Mouse (Mus musculus) MEL (cell line): ENCODE measurements around the gene Alas2. TPM values are rescaled to one million over a fixed set of nuclear protein-coding genes. Genes with fewer than 3 reads are reported as not detected.

Experiments
- DNase-seq: peaks from one replicate; pipeline ENCODE4 v3.0.0; 2011; ENCODE audit warnings: low read depth, low spot score
- H3K27ac ChIP-seq: 2 replicates; pipeline ENCODE4 v1.5.1; 2012; ENCODE audit warnings: low read depth, mild to moderate bottlenecking, control low read depth, low read length, moderate library complexity; ENCODE audit not compliant: control insufficient read depth
- H3K27me3 ChIP-seq, 2 experiments: fragments of 150-350 bp in 1 of 2; sonication (generic) in 1 of 2; 2 replicates each; pipeline ENCODE4 v1.6.1; 2012; ENCODE audit warnings: low read length in 2 of 2, mild to moderate bottlenecking in 2 of 2, improper control_type of control experiment in 1 of 2, moderate library complexity in 1 of 2; ENCODE audit not compliant: insufficient read depth in 2 of 2, control insufficient read depth in 1 of 2
- H3K36me3 ChIP-seq, 2 experiments: 2 replicates each; pipeline ENCODE4 v1.6.1; 2012 to 2014; ENCODE audit warnings: low read length in 2 of 2, improper control_type of control experiment in 1 of 2, inconsistent platforms in 1 of 2, mild to moderate bottlenecking in 1 of 2; ENCODE audit not compliant: insufficient read depth in 2 of 2, control insufficient read depth in 1 of 2
- H3K4me1 ChIP-seq, 2 experiments: fragments of 150-350 bp in 1 of 2; sonication (generic) in 1 of 2; 2 replicates each; pipeline ENCODE4 v1.6.1; 2012; ENCODE audit warnings: low read length in 2 of 2, improper control_type of control experiment in 1 of 2, mild to moderate bottlenecking in 1 of 2; ENCODE audit not compliant: insufficient read depth in 2 of 2, control insufficient read depth in 1 of 2
- H3K4me3 ChIP-seq, 2 experiments: fragments of 150-350 bp in 1 of 2; sonication (generic) in 1 of 2; 2 replicates each; pipeline ENCODE4 v1.5.1; 2012; ENCODE audit warnings: low read depth in 2 of 2, low read length in 2 of 2, mild to moderate bottlenecking in 2 of 2, moderate library complexity in 2 of 2, control low read depth in 1 of 2, improper control_type of control experiment in 1 of 2; ENCODE audit not compliant: control insufficient read depth in 1 of 2, insufficient read depth in 1 of 2
- H3K79me2 ChIP-seq: 2 replicates; pipeline ENCODE4 v1.6.1; 2012; ENCODE audit warnings: mild to moderate bottlenecking, low read length, moderate library complexity; ENCODE audit not compliant: control insufficient read depth, poor library complexity, insufficient read depth
- H3K9ac ChIP-seq: 2 replicates; pipeline ENCODE4 v1.6.1; 2012; ENCODE audit warnings: low read depth, mild to moderate bottlenecking, control low read depth, low read length, moderate library complexity; ENCODE audit not compliant: control insufficient read depth, poor library complexity, severe bottlenecking
- H3K9me3 ChIP-seq: fragments of 150-350 bp; sonication (generic); replicated peaks from 2 replicates; pipeline ENCODE4 v1.6.1; 2012; ENCODE audit warnings: mild to moderate bottlenecking, low read length, improper control_type of control experiment, moderate library complexity; ENCODE audit not compliant: insufficient read depth
- BHLHE40 ChIP-seq: IDR thresholded peaks from 2 replicates; pipeline ENCODE4 v1.6.1; 2012; ENCODE audit warnings: low read depth, mild to moderate bottlenecking, inconsistent platforms, low read length, improper control_type of control experiment, borderline replicate concordance
- CHD1 ChIP-seq: IDR thresholded peaks from 2 replicates; pipeline ENCODE4 v1.6.1; 2012; ENCODE audit warnings: low read depth, mild to moderate bottlenecking, inconsistent platforms, low read length, improper control_type of control experiment
- CHD2 ChIP-seq: IDR thresholded peaks from 2 replicates; pipeline ENCODE4 v1.6.1; 2011; ENCODE audit warnings: low read length, improper control_type of control experiment
- CTCF ChIP-seq, 3 experiments: IDR thresholded peaks in 2 of 3; conservative IDR thresholded peaks in 1 of 3; 2 replicates each; pipeline ENCODE4 v1.5.1; 2011 to 2012; ENCODE audit warnings: low read length in 3 of 3, low read depth in 2 of 3, mild to moderate bottlenecking in 2 of 3, improper control_type of control experiment in 1 of 3, inconsistent platforms in 1 of 3, mixed read lengths in 1 of 3, moderate library complexity in 1 of 3; ENCODE audit not compliant: control insufficient read depth in 1 of 3, insufficient read depth in 1 of 3, poor library complexity in 1 of 3, severe bottlenecking in 1 of 3
- E2F4 ChIP-seq: IDR thresholded peaks from 2 replicates; pipeline ENCODE4 v1.6.1; 2011; ENCODE audit warnings: low read depth, low read length, improper control_type of control experiment, borderline replicate concordance
- ELF1 ChIP-seq: IDR thresholded peaks from 2 replicates; pipeline ENCODE4 v1.6.1; 2014; ENCODE audit warnings: low read depth, mild to moderate bottlenecking, inconsistent platforms, low read length, improper control_type of control experiment, moderate library complexity
- ETS1 ChIP-seq: IDR thresholded peaks from 2 replicates; pipeline ENCODE4 v1.6.1; 2012; ENCODE audit warnings: low read depth, mild to moderate bottlenecking, inconsistent platforms, low read length, improper control_type of control experiment, moderate library complexity
- GABPA ChIP-seq: IDR thresholded peaks from 2 replicates; pipeline ENCODE4 v1.6.1; 2012; ENCODE audit warnings: low read depth, mild to moderate bottlenecking, inconsistent platforms, low read length, improper control_type of control experiment, moderate library complexity
- GATA1 ChIP-seq: IDR thresholded peaks from 2 replicates; pipeline ENCODE4 v1.6.1; 2011; ENCODE audit warnings: low read depth, low read length, improper control_type of control experiment
- HCFC1 ChIP-seq: IDR thresholded peaks from 2 replicates; pipeline ENCODE4 v1.6.1; 2012; ENCODE audit warnings: low read depth, mild to moderate bottlenecking, inconsistent platforms, low read length, improper control_type of control experiment, moderate library complexity
- JUND ChIP-seq: IDR thresholded peaks from 2 replicates; pipeline ENCODE4 v1.6.1; 2011; ENCODE audit warnings: low read depth, mild to moderate bottlenecking, improper control_type of control experiment, low read length
- KAT2A ChIP-seq: conservative IDR thresholded peaks from 2 replicates; pipeline ENCODE4 v1.6.1; 2012; ENCODE audit warnings: low read depth, low read length, improper control_type of control experiment, inconsistent platforms
- MAFK ChIP-seq: IDR thresholded peaks from 2 replicates; pipeline ENCODE4 v1.6.1; 2011; ENCODE audit warnings: low read depth, mild to moderate bottlenecking, low read length, improper control_type of control experiment, borderline replicate concordance
- MAX ChIP-seq: IDR thresholded peaks from 2 replicates; pipeline ENCODE4 v1.6.1; 2011; ENCODE audit warnings: low read length, improper control_type of control experiment
- MAZ ChIP-seq: IDR thresholded peaks from 2 replicates; pipeline ENCODE4 v1.6.1; 2012; ENCODE audit warnings: low read depth, mild to moderate bottlenecking, inconsistent platforms, low read length, improper control_type of control experiment
- MEF2A ChIP-seq: IDR thresholded peaks from 2 replicates; pipeline ENCODE4 v1.6.1; 2014; ENCODE audit warnings: low read depth, mild to moderate bottlenecking, inconsistent platforms, low read length, improper control_type of control experiment; ENCODE audit not compliant: poor library complexity, insufficient replicate concordance, severe bottlenecking; ENCODE audit errors: extremely low read depth
- MXI1 ChIP-seq: IDR thresholded peaks from 2 replicates; pipeline ENCODE4 v1.6.1; 2011; ENCODE audit warnings: mild to moderate bottlenecking, low read depth, low read length, improper control_type of control experiment
- MYB ChIP-seq: IDR thresholded peaks from 2 replicates; pipeline ENCODE4 v1.6.1; 2011; ENCODE audit warnings: mild to moderate bottlenecking, low read depth, low read length, improper control_type of control experiment
- MYC ChIP-seq: IDR thresholded peaks from 2 replicates; pipeline ENCODE4 v1.6.1; 2011; ENCODE audit warnings: low read depth, mild to moderate bottlenecking, low read length, improper control_type of control experiment, moderate library complexity
- NELFE ChIP-seq: IDR thresholded peaks from 2 replicates; pipeline ENCODE4 v1.6.1; 2011; ENCODE audit warnings: low read depth, low read length, improper control_type of control experiment
- NRF1 ChIP-seq: IDR thresholded peaks from 2 replicates; pipeline ENCODE4 v1.6.1; 2014; ENCODE audit warnings: low read depth, mild to moderate bottlenecking, inconsistent platforms, low read length, improper control_type of control experiment, moderate library complexity; ENCODE audit not compliant: poor library complexity, insufficient read depth, severe bottlenecking
- POLR2A ChIP-seq, 2 experiments: IDR thresholded peaks; 2 replicates each; pipeline ENCODE4 v1.6.1; 2011 to 2012; ENCODE audit warnings: low read length in 2 of 2, mild to moderate bottlenecking in 2 of 2, control low read depth in 1 of 2, improper control_type of control experiment in 1 of 2, low read depth in 1 of 2, moderate library complexity in 1 of 2; ENCODE audit not compliant: control insufficient read depth in 1 of 2, insufficient read depth in 1 of 2, poor library complexity in 1 of 2
- POLR2AphosphoS2 ChIP-seq: IDR thresholded peaks from 2 replicates; pipeline ENCODE4 v1.6.1; 2011; ENCODE audit warnings: low read length, improper control_type of control experiment
- POLR2AphosphoS5 ChIP-seq: IDR thresholded peaks from 2 replicates; pipeline ENCODE4 v1.6.1; 2012; ENCODE audit warnings: low read depth, borderline replicate concordance, mild to moderate bottlenecking, inconsistent platforms, low read length, moderate library complexity, mixed read lengths
- RAD21 ChIP-seq: IDR thresholded peaks from 2 replicates; pipeline ENCODE4 v1.6.1; 2011; ENCODE audit warnings: mild to moderate bottlenecking, low read depth, low read length, improper control_type of control experiment
- RCOR1 ChIP-seq: IDR thresholded peaks from 2 replicates; pipeline ENCODE4 v1.6.1; 2012; ENCODE audit warnings: low read depth, mild to moderate bottlenecking, inconsistent platforms, low read length, improper control_type of control experiment
- SIN3A ChIP-seq: IDR thresholded peaks from 2 replicates; pipeline ENCODE4 v1.6.1; 2012; ENCODE audit warnings: low read length, improper control_type of control experiment, inconsistent platforms
- SMC3 ChIP-seq: IDR thresholded peaks from 2 replicates; pipeline ENCODE4 v1.6.1; 2011; ENCODE audit warnings: low read depth, low read length, improper control_type of control experiment
- TAL1 ChIP-seq: IDR thresholded peaks from 2 replicates; pipeline ENCODE4 v1.6.1; 2012; ENCODE audit warnings: mild to moderate bottlenecking, inconsistent platforms, low read length, moderate library complexity, mixed read lengths
- TBP ChIP-seq: IDR thresholded peaks from 2 replicates; pipeline ENCODE4 v1.8.0; 2011; ENCODE audit warnings: low read depth, low read length, improper control_type of control experiment
- TCF12 ChIP-seq: IDR thresholded peaks from 2 replicates; pipeline ENCODE4 v1.6.1; 2014; ENCODE audit warnings: low read depth, mild to moderate bottlenecking, inconsistent platforms, low read length, improper control_type of control experiment, moderate library complexity
- UBTF ChIP-seq: IDR thresholded peaks from 2 replicates; pipeline ENCODE4 v1.6.1; 2012; ENCODE audit warnings: low read depth, mild to moderate bottlenecking, inconsistent platforms, low read length, improper control_type of control experiment, moderate library complexity, borderline replicate concordance; ENCODE audit not compliant: insufficient read depth
- USF1 ChIP-seq: IDR thresholded peaks from 2 replicates; pipeline ENCODE4 v1.6.1; 2014; ENCODE audit warnings: low read depth, mild to moderate bottlenecking, inconsistent platforms, low read length, improper control_type of control experiment, moderate library complexity
- USF2 ChIP-seq, 2 experiments: IDR thresholded peaks; 2 replicates each; pipeline ENCODE4 v1.6.1; 2011 to 2012; ENCODE audit warnings: improper control_type of control experiment in 2 of 2, low read length in 2 of 2, borderline replicate concordance in 1 of 2, inconsistent platforms in 1 of 2, low read depth in 1 of 2, mild to moderate bottlenecking in 1 of 2; ENCODE audit not compliant: insufficient read depth in 1 of 2
- ZC3H11A ChIP-seq: IDR thresholded peaks from 2 replicates; pipeline ENCODE4 v1.6.1; 2012; ENCODE audit warnings: low read depth, mild to moderate bottlenecking, inconsistent platforms, low read length, improper control_type of control experiment
- ZKSCAN1 ChIP-seq: IDR thresholded peaks from 2 replicates; pipeline ENCODE4 v1.6.1; 2012; ENCODE audit warnings: low read depth, mild to moderate bottlenecking, inconsistent platforms, low read length, improper control_type of control experiment, moderate library complexity
- ZMIZ1 ChIP-seq: IDR thresholded peaks from 2 replicates; pipeline ENCODE4 v1.6.1; 2012; ENCODE audit warnings: low read depth, mild to moderate bottlenecking, inconsistent platforms, low read length, improper control_type of control experiment, moderate library complexity
- ZNF384 ChIP-seq: IDR thresholded peaks from 2 replicates; pipeline ENCODE4 v1.6.1; 2012; ENCODE audit warnings: low read depth, mild to moderate bottlenecking, inconsistent platforms, low read length, improper control_type of control experiment
- polyA plus RNA-seq, 2 experiments: library from polyadenylated mRNA; stranded (reverse) in 1 of 2; unstranded in 1 of 2; fragments of >175 nt in 1 of 2; fragments of >200 nt in 1 of 2; gene quantifications; 2 replicates each; pipeline versions ENCODE4 v1.2.1 to v1.2.4; 2012; ENCODE audit warnings: low replicate concordance in 2 of 2, low read depth in 1 of 2; ENCODE audit not compliant: insufficient read length in 2 of 2, insufficient read depth in 1 of 2, missing spikeins in 1 of 2
- total RNA-seq: library from RNA; depleted of rRNA; stranded (reverse); fragments of 300-350 nt; gene quantifications from 2 replicates; pipeline ENCODE4 v1.2.3, GENCODE M21; 2012

Gene Alas2
- total and polyA plus RNA-seq, 3 experiments = 35.6 to 79.1 TPM; not detected in 1

DNA sequence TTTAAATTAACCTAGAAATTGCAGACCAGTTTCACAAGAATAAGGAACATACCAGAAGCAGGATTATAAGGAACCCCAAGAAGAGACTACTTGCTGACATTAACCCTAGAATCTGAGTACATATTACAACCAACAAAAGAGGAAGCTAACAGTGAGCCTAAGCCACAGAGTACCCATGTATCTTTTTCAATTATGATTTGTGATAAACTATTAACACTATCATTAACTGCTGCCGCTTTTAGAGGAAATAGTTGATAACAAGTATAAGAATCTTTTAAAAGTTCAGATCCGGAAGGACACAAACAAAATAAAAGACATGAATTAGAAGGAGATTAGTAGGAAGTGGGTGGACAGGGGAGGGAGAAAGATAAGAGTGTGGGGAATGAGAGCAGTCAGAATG, 7.1 kb upstream of the Alas2 start:
- Histone ChIP-seq H3K36me3 (peaks cover 0 to 30% of the 10 kb centered on the region in 2 experiments; a peak in 2 of 4 replicates), H3K9me3 (no peaks in the 10 kb centered on the region), H3K27ac (no peak overlapping the region), H3K4me3 (no peak overlapping the region), H3K79me2 (no peaks in the 10 kb centered on the region), H3K9ac (no peak overlapping the region), H3K4me1 (peaks cover 11 to 12% of the 10 kb centered on the region in 2 experiments), H3K27me3 (no peaks in the 10 kb centered on the region)
- DNase-seq = peak; percentile 85
- no peak for TF ChIP-seq JUND
- TF ChIP-seq GABPA = no peak
- peak; percentile 10; the same call in 1 of the 2 replicates for TF ChIP-seq ZNF384
- no peak for TF ChIP-seq NELFE
- TF ChIP-seq CHD2 = no peak
- TF ChIP-seq ELF1 = peak; percentile 43; the same call in 1 of the 2 replicates
- no peak for TF ChIP-seq SMC3
- TF ChIP-seq ETS1 = peak; percentile 76
- peak; percentile 37; the same call in 1 of the 2 replicates for TF ChIP-seq BHLHE40
- no peak for TF ChIP-seq ZMIZ1
- no peak for TF ChIP-seq ZC3H11A
- no peak for TF ChIP-seq NRF1
- TF ChIP-seq POLR2A (IDR thresholded peaks at IDR 0.05; ENCODE audit: control insufficient read depth in 1 of 2, insufficient read depth in 1 of 2, low read depth in 1 of 2, low read length in 2 of 2, poor library complexity in 1 of 2) = no peak
- no peak for TF ChIP-seq E2F4
- TF ChIP-seq KAT2A = no peak
- TF ChIP-seq ZKSCAN1 = no peak
- TF ChIP-seq MYB = no peak
- no peak for TF ChIP-seq MAZ
- peak; percentile 79 for TF ChIP-seq TCF12
- no peak for TF ChIP-seq MAX
- TF ChIP-seq MYC = no peak
- 0 out of 2 replicates have a peak, but pooled peaks have one; percentile 53 for TF ChIP-seq MEF2A
- TF ChIP-seq CHD1 = no peak
- TF ChIP-seq RAD21 = no peak
- TF ChIP-seq CTCF (IDR thresholded peaks at IDR 0.05 in 2 of 3, conservative IDR thresholded peaks at IDR 0.05 in 1 of 3; ENCODE audit: control insufficient read depth in 1 of 3, insufficient read depth in 1 of 3, low read depth in 2 of 3, low read length in 3 of 3, poor library complexity in 1 of 3, severe bottlenecking in 1 of 3) = no peak
- peak; percentile 52; the same call in 1 of the 2 replicates for TF ChIP-seq MAFK
- TF ChIP-seq SIN3A = 0 out of 2 replicates have a peak, but pooled peaks have one; percentile 51
- TF ChIP-seq HCFC1 = no peak
- TF ChIP-seq TAL1 = 0 out of 2 replicates have a peak, but pooled peaks have one; percentile 4
- TF ChIP-seq POLR2AphosphoS2 = no peak
- TF ChIP-seq MXI1 = no peak
- TF ChIP-seq POLR2AphosphoS5 = no peak
- TF ChIP-seq USF2 (IDR thresholded peaks at IDR 0.05; ENCODE audit: borderline replicate concordance in 1 of 2, insufficient read depth in 1 of 2, low read depth in 1 of 2, low read length in 2 of 2) = no peak
- TF ChIP-seq TBP = no peak
- no peak for TF ChIP-seq UBTF
- TF ChIP-seq USF1 = no peak
- peak; percentile 97 for TF ChIP-seq RCOR1
- TF ChIP-seq GATA1 = peak; percentile 90
